Mouse (Mus musculus) cortical plate, adult 2 months (tissue): ENCODE measurements at regions not wholly inside any gene's neighbourhood (a gene's known extent, or its start where the extent isn't known, plus 50 kb on each side); places are given as distances from the start of the nearest gene placed in this dataset.

Experiments used
- CTCF ChIP-seq: fragments of 200-500 bp; IDR thresholded peaks from 2 replicates; pipeline ENCODE4 v1.5.1; 2011; ENCODE audit warnings: mild to moderate bottlenecking, control low read depth, low read length; ENCODE audit not compliant: insufficient read depth; ENCODE audit errors: extremely low read depth
- POLR2A ChIP-seq: fragments of 200-500 bp; IDR thresholded peaks from 2 replicates; pipeline ENCODE4 v1.6.1; 2011; ENCODE audit warnings: mild to moderate bottlenecking, low read length, control low read depth; ENCODE audit not compliant: insufficient read depth; ENCODE audit errors: extremely low read depth

GRCm38 (mm10) chr10:25632306-25632705 lies 96.2 kb upstream of the Smlr1 start:
- no peak for TF ChIP-seq CTCF
- TF ChIP-seq POLR2A = no peak
